Mouse (Mus musculus): ENCODE data around the gene Fgf4. TPM values are rescaled to one million over a fixed set of nuclear protein-coding genes. Genes with fewer than 3 reads are reported as not detected.

Fgf4 gene
- polyA plus RNA-seq (2015; fragmentation: Nextera tagmentation; extraction: Ambion mirVana), result 0.38 and 0.61 TPM in 2 replicates

GRCm38 (mm10) chr7:144847067-144847466 is at the start of gene Fgf4:
TSS of gene Fgf4 (plus strand) at chr7:144847367.
- no peak within 1 kb of the TSS for H3K9ac ChIP-seq
- no peaks in the 10 kb centered on the region for H3K4me1 ChIP-seq
- no peak for ATAC-seq (ENCODE audit: insufficient number of reproducible peaks, low FRiP score, low TSS enrichment, low read depth)
- H3K9me3 ChIP-seq, result no peaks in the 10 kb centered on the region
- H3K27ac ChIP-seq, result no peak within 1 kb of the TSS
- H3K27me3 ChIP-seq, result peaks cover 24% of the 10 kb centered on the region
- H3K36me3 ChIP-seq, result no peaks in the 10 kb centered on the region
- no peak within 1 kb of the TSS for H3K4me2 ChIP-seq
- no peak within 1 kb of the TSS for H3K4me3 ChIP-seq

- no peaks in the 10 kb centered on the region for H3K4me1 ChIP-seq
- no peak overlapping the region for H3K27ac ChIP-seq
- no peaks in the 10 kb centered on the region for H3K36me3 ChIP-seq
- WGBS, result 48% methylated on average over 1 of the region's 1 CpGs
- H3K9ac ChIP-seq, result no peak overlapping the region
- H3K27me3 ChIP-seq, result peaks cover 9% of the 10 kb centered on the region; the same call in 1 of the 2 replicates
- H3K4me3 ChIP-seq, result no peak overlapping the region
- no peak overlapping the region for H3K4me2 ChIP-seq
- no peaks in the 10 kb centered on the region for H3K9me3 ChIP-seq
- ATAC-seq (ENCODE audit: insufficient number of reproducible peaks, low FRiP score, low TSS enrichment, low read depth), result no peak
Observed at GRCm38 (mm10) chr7:144798471-144798870, 48.7 kb upstream of the Fgf4 start.

- H3K27ac ChIP-seq, result no peak overlapping the region
- WGBS, result 62% methylated on average over 6 of the region's 6 CpGs
- H3K9me3 ChIP-seq, result no peaks in the 10 kb centered on the region
- no peak overlapping the region for H3K4me3 ChIP-seq
- H3K4me1 ChIP-seq, result 0 out of 2 replicates have a peak, but pooled peaks cover 3% of the 10 kb centered on the region
- no peak for ATAC-seq (ENCODE audit: insufficient number of reproducible peaks, low FRiP score, low TSS enrichment, low read depth)
- H3K9ac ChIP-seq, result no peak overlapping the region
- peaks cover 5% of the 10 kb centered on the region; the same call in 1 of the 2 replicates for H3K27me3 ChIP-seq
- no peaks in the 10 kb centered on the region for H3K36me3 ChIP-seq
- no peak overlapping the region for H3K4me2 ChIP-seq
Observed at GRCm38 (mm10) chr7:144807036-144807435, 40.1 kb upstream of the Fgf4 start.

GRCm38 (mm10) chr7:144807976-144808577 is 39.1 kb upstream of the Fgf4 start:
- Histone ChIP-seq H3K27me3 (peaks cover 5% of the 10 kb centered on the region; the same call in 1 of the 2 replicates), H3K4me2 (no peak overlapping the region), H3K4me1 (0 out of 2 replicates have a peak, but pooled peaks cover 3% of the 10 kb centered on the region), H3K9ac (no peak overlapping the region), H3K9me3 (no peaks in the 10 kb centered on the region), H3K27ac (no peak overlapping the region), H3K36me3 (no peaks in the 10 kb centered on the region), H3K4me3 (no peak overlapping the region)
- 69% methylated on average over 4 of the region's 4 CpGs for WGBS
- no peak for ATAC-seq (ENCODE audit: insufficient number of reproducible peaks, low FRiP score, low TSS enrichment, low read depth)

- Histone ChIP-seq H3K4me2 (no peak overlapping the region), H3K4me3 (no peak overlapping the region), H3K4me1 (peaks cover 3% of the 10 kb centered on the region; the same call in 1 of the 2 replicates), H3K27me3 (no peaks in the 10 kb centered on the region), H3K9me3 (no peaks in the 10 kb centered on the region), H3K27ac (no peak overlapping the region), H3K9ac (no peak overlapping the region), H3K36me3 (no peaks in the 10 kb centered on the region)
- 32% methylated on average over 4 of the region's 4 CpGs for WGBS
- ATAC-seq (ENCODE audit: insufficient number of reproducible peaks, low FRiP score, low TSS enrichment, low read depth), result peak; percentile 73; the same call in 1 of the 2 replicates
Observed at GRCm38 (mm10) chr7:144811521-144811920, 35.6 kb upstream of the Fgf4 start.

- Histone ChIP-seq H3K27me3 (peaks cover 26% of the 10 kb centered on the region), H3K9ac (no peak overlapping the region), H3K4me1 (no peaks in the 10 kb centered on the region), H3K4me3 (no peak overlapping the region), H3K9me3 (no peaks in the 10 kb centered on the region), H3K27ac (no peak overlapping the region), H3K4me2 (no peak overlapping the region), H3K36me3 (no peaks in the 10 kb centered on the region)
- WGBS, result 43% methylated on average over 7 of the region's 7 CpGs
- ATAC-seq (ENCODE audit: insufficient number of reproducible peaks, low FRiP score, low TSS enrichment, low read depth), result no peak
Observed at GRCm38 (mm10) chr7:144821901-144822300, 25.3 kb upstream of the Fgf4 start.

- H3K27me3 ChIP-seq, result peaks cover 34% of the 10 kb centered on the region
- H3K36me3 ChIP-seq, result no peaks in the 10 kb centered on the region
- no peak overlapping the region for H3K4me2 ChIP-seq
- H3K4me3 ChIP-seq, result no peak overlapping the region
- ATAC-seq (ENCODE audit: insufficient number of reproducible peaks, low FRiP score, low TSS enrichment, low read depth), result no peak
- no peak overlapping the region for H3K27ac ChIP-seq
- no peaks in the 10 kb centered on the region for H3K9me3 ChIP-seq
- H3K9ac ChIP-seq, result no peak overlapping the region
- 86% methylated on average over 2 of the region's 2 CpGs for WGBS
- H3K4me1 ChIP-seq, result no peaks in the 10 kb centered on the region
Observed at GRCm38 (mm10) chr7:144823988-144824387, 23.2 kb upstream of the Fgf4 start.

- Histone ChIP-seq H3K4me3 (no peak overlapping the region), H3K27ac (no peak overlapping the region), H3K4me2 (no peak overlapping the region), H3K9ac (no peak overlapping the region), H3K27me3 (peaks cover 43% of the 10 kb centered on the region), H3K36me3 (no peaks in the 10 kb centered on the region), H3K9me3 (no peaks in the 10 kb centered on the region), H3K4me1 (no peaks in the 10 kb centered on the region)
- WGBS, result 76% methylated on average over 11 of the region's 11 CpGs
- ATAC-seq (ENCODE audit: insufficient number of reproducible peaks, low FRiP score, low TSS enrichment, low read depth), result no peak
Observed at GRCm38 (mm10) chr7:144828369-144828768, 18.8 kb upstream of the Fgf4 start.

GRCm38 (mm10) chr7:144837891-144838488 is 9.2 kb upstream of the Fgf4 start, which contains the start of gene Fgf3:
TSS of gene Fgf3 (plus strand) at chr7:144838083.
- no peaks in the 10 kb centered on the region for H3K9me3 ChIP-seq
- H3K4me2 ChIP-seq, result peak within 1 kb of the TSS; percentile 84
- H3K36me3 ChIP-seq, result no peaks in the 10 kb centered on the region
- no peak within 1 kb of the TSS for H3K9ac ChIP-seq
- H3K4me3 ChIP-seq, result peak within 1 kb of the TSS; percentile 43
- H3K4me1 ChIP-seq, result peaks cover 17% of the 10 kb centered on the region
- WGBS, result 2% methylated on average over 42 of the region's 43 CpGs
- peaks cover 84% of the 10 kb centered on the region for H3K27me3 ChIP-seq
- ATAC-seq (ENCODE audit: insufficient number of reproducible peaks, low FRiP score, low TSS enrichment, low read depth), result no peak
- H3K27ac ChIP-seq, result no peak within 1 kb of the TSS

GRCm38 (mm10) chr7:144838522-144839503 is 8.4 kb upstream of the Fgf4 start:
- no peak for ATAC-seq (ENCODE audit: insufficient number of reproducible peaks, low FRiP score, low TSS enrichment, low read depth)
- Histone ChIP-seq H3K4me1 (peaks cover 17% of the 10 kb centered on the region), H3K4me3 (peak overlapping the region; percentile 43), H3K36me3 (no peaks in the 10 kb centered on the region), H3K4me2 (peak overlapping the region; percentile 84), H3K27me3 (peaks cover 88% of the 10 kb centered on the region), H3K27ac (no peak overlapping the region), H3K9me3 (no peaks in the 10 kb centered on the region), H3K9ac (no peak overlapping the region)
- under 1% methylated on average over 94 of the region's 94 CpGs for WGBS

GRCm38 (mm10) chr7:144846158-144846557 is 1.0 kb upstream of the Fgf4 start:
- Histone ChIP-seq H3K36me3 (no peaks in the 10 kb centered on the region), H3K4me3 (no peak overlapping the region), H3K27ac (no peak overlapping the region), H3K9ac (no peak overlapping the region), H3K4me2 (no peak overlapping the region), H3K9me3 (no peaks in the 10 kb centered on the region), H3K27me3 (peaks cover 27% of the 10 kb centered on the region), H3K4me1 (no peaks in the 10 kb centered on the region)
- WGBS, result 21% methylated on average over 4 of the region's 4 CpGs
- ATAC-seq (ENCODE audit: insufficient number of reproducible peaks, low FRiP score, low TSS enrichment, low read depth), result no peak
